Mouse (Mus musculus) liver, embryonic 14.5 days (tissue): ENCODE measurements around the gene Tmem229b.

Source experiments
- CTCF ChIP-seq: IDR thresholded peaks from 2 replicates; pipeline ENCODE4 v1.5.1; 2016; ENCODE audit warnings: antibody characterized with exemption, low read depth, control low read depth
- EP300 ChIP-seq: IDR thresholded peaks from 2 replicates; pipeline ENCODE4 v1.6.1; 2016; ENCODE audit warnings: antibody characterized with exemption, low read depth

GRCm38 (mm10) chr12:78981938-78982825, 25.2 kb downstream of the Tmem229b start:
- TF ChIP-seq EP300 (no peak), CTCF (no peak)
